Mouse (Mus musculus) spleen, adult 2 months (tissue): Measurements from ENCODE around the gene Zfp94. TPM values are rescaled to one million over a fixed set of nuclear protein-coding genes. Genes with fewer than 3 reads are reported as not detected.

Source experiments
- DNase-seq, 2 experiments: peaks; one replicate each; pipeline versions ENCODE4 v3.0.0 to v3.0.0-alpha.2; 2012 to 2021; ENCODE audit warnings: low spot score in 2 of 2, low read depth in 1 of 2
- H3K27ac ChIP-seq: fragments of 200-500 bp; 2 replicates; pipeline ENCODE4 v1.5.1; 2012; ENCODE audit warnings: low read length, inconsistent platforms; ENCODE audit not compliant: insufficient read depth
- H3K27me3 ChIP-seq: fragments of 200-500 bp; 2 replicates; pipeline ENCODE4 v1.6.1; 2012; ENCODE audit warnings: mild to moderate bottlenecking, moderate library complexity, low read length, inconsistent platforms; ENCODE audit not compliant: control insufficient read depth, insufficient read depth
- H3K36me3 ChIP-seq: fragments of 200-500 bp; 2 replicates; pipeline ENCODE4 v1.6.1; 2012; ENCODE audit warnings: mild to moderate bottlenecking, low read length, inconsistent platforms; ENCODE audit not compliant: control insufficient read depth, insufficient read depth
- H3K4me1 ChIP-seq: fragments of 200-500 bp; 2 replicates; pipeline ENCODE4 v1.6.1; 2011; ENCODE audit warnings: inconsistent platforms; ENCODE audit not compliant: control insufficient read depth, insufficient read depth, insufficient read length
- H3K4me3 ChIP-seq: fragments of 200-500 bp; 2 replicates; pipeline ENCODE4 v1.5.1; 2011; ENCODE audit warnings: mild to moderate bottlenecking, inconsistent platforms; ENCODE audit not compliant: insufficient read depth, insufficient read length; ENCODE audit errors: extremely low read depth
- CTCF ChIP-seq: fragments of 200-500 bp; IDR thresholded peaks from 2 replicates; pipeline ENCODE4 v1.5.1; 2011; ENCODE audit warnings: mild to moderate bottlenecking, inconsistent platforms; ENCODE audit not compliant: insufficient read depth, insufficient read length, insufficient replicate concordance; ENCODE audit errors: extremely low read depth
- POLR2A ChIP-seq: fragments of 200-500 bp; IDR thresholded peaks from 2 replicates; pipeline ENCODE4 v1.6.1; 2011; ENCODE audit warnings: low read depth, low read length, inconsistent platforms
- WGBS: fragments of 180-500 bp; shearing (Covaris S2); methylation state at CpG from one replicate; pipeline ENCODE4 v1.1.7; 2018; 5-methylcytosine and 5-hydroxymethylcytosine counted together
- polyA plus RNA-seq: library from polyadenylated mRNA; depleted of rRNA; stranded (reverse); fragments of >200 nt; gene quantifications from 2 replicates; pipeline ENCODE4 v1.2.3, GENCODE M21; 2012

Zfp94 gene
- polyA plus RNA-seq, 1 experiment = 6.5 TPM

DNA sequence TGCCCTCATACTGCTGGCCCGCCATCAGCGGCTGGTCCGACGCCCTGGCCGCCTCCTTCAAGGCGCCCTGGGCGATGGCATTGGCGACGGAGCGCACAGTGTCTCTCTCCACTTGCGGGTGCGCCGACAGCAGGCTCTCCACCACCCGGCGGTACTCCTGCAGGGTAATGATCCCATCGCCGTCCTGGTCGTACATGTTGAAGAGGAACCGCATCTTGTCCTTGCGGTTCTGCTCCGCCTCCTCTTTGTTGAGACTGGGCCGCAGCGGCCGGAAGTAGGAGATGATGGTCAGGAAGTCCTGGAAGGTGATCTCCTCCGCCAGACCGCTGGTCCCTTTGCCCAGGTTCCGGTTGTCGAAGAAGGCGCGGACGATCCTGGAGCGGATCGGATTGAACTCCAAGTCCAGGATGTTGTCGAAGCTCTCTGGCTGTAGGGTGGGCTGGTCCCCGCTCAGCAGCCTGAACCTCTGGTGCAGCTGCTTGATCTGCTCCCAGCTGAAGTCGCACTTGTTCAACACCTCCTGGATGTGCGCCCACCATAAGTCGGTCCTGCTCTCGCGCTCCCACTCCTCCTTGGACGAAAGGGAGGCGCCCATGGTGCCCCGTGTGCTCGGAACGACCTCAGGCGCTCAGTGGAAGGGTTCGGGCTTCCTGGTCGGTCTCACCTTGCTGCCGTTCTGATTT, 17.0 kb upstream of the Zfp94 start, which contains the start of gene Tescl:
Tescl (minus strand) TSS at position 633 of the 683 bp plus-strand sequence.
- no peak within 1 kb of the TSS for H3K4me3 ChIP-seq
- 35% methylated on average over 49 of the region's 49 CpGs for WGBS
- no peaks in the 10 kb centered on the region for H3K4me1 ChIP-seq
- no peak within 1 kb of the TSS for H3K27ac ChIP-seq
- TF ChIP-seq CTCF (no peak), POLR2A (no peak)
- no peak for DNase-seq
- H3K36me3 ChIP-seq = no peaks in the 10 kb centered on the region
- H3K27me3 ChIP-seq = no peaks in the 10 kb centered on the region

GRCm38 (mm10) chr7:24327281-24327975, 11.0 kb upstream of the Zfp94 start:
- Histone ChIP-seq H3K36me3 (no peaks in the 10 kb centered on the region), H3K4me3 (no peak overlapping the region), H3K27me3 (0 out of 2 replicates have a peak, but pooled peaks cover 3% of the 10 kb centered on the region), H3K27ac (no peak overlapping the region), H3K4me1 (no peaks in the 10 kb centered on the region)
- no peak for DNase-seq
- no peak for TF ChIP-seq CTCF
- TF ChIP-seq POLR2A = no peak
- WGBS = 84% methylated on average over 14 of the region's 14 CpGs

GRCm38 (mm10) chr7:24326273-24327135, 10.0 kb upstream of the Zfp94 start:
- H3K27ac ChIP-seq = no peak overlapping the region
- no peaks in the 10 kb centered on the region for H3K4me1 ChIP-seq
- no peak overlapping the region for H3K4me3 ChIP-seq
- no peak for DNase-seq
- no peaks in the 10 kb centered on the region for H3K36me3 ChIP-seq
- TF ChIP-seq POLR2A (no peak), CTCF (no peak)
- WGBS = 57% methylated on average over 20 of the region's 20 CpGs
- 0 out of 2 replicates have a peak, but pooled peaks cover 3% of the 10 kb centered on the region for H3K27me3 ChIP-seq

DNA sequence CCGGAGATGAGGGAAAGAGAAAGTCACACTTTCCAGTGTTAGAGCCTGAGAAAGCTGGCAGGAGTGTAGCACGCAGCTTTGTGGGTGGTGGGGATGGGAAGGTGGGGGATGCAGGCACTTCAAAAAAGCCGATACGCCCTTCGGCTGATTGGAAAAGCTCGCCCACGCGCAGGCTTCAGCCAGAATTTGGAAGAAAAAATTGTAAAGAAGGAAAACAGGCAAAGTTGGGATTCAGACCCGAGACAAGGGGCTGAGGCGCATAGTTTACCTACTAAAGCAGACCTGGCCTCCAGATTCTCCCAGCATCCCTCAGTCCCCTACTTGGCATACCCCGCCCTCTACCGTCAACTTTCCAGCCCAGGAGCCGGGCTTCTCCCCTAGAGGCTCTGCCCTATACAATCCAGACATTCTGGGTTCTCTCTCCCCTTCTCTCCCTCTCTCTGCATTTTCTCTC, 9.2 kb upstream of the Zfp94 start:
- Histone ChIP-seq H3K27me3 (0 out of 2 replicates have a peak, but pooled peaks cover 3% of the 10 kb centered on the region), H3K4me3 (no peak overlapping the region), H3K36me3 (no peaks in the 10 kb centered on the region), H3K4me1 (no peaks in the 10 kb centered on the region), H3K27ac (no peak overlapping the region)
- no peak for DNase-seq
- WGBS = 32% methylated on average over 13 of the region's 13 CpGs
- no peak for TF ChIP-seq CTCF
- no peak for TF ChIP-seq POLR2A

- H3K27me3 ChIP-seq = 0 out of 2 replicates have a peak, but pooled peaks cover 3% of the 10 kb centered on the region
- H3K4me3 ChIP-seq = no peak overlapping the region
- WGBS = 88% methylated on average over 6 of the region's 6 CpGs
- no peak for DNase-seq
- no peak for TF ChIP-seq POLR2A
- no peak for TF ChIP-seq CTCF
- H3K4me1 ChIP-seq = no peaks in the 10 kb centered on the region
- H3K36me3 ChIP-seq = no peaks in the 10 kb centered on the region
- no peak overlapping the region for H3K27ac ChIP-seq
Observed at GRCm38 (mm10) chr7:24325197-24325596, 8.7 kb upstream of the Zfp94 start.

GRCm38 (mm10) chr7:24322593-24322992, 6.1 kb upstream of the Zfp94 start:
- no peak for TF ChIP-seq POLR2A
- no peak for TF ChIP-seq CTCF
- 86% methylated on average over 4 of the region's 4 CpGs for WGBS
- no peak overlapping the region for H3K27ac ChIP-seq
- 0 out of 2 replicates have a peak, but pooled peaks cover 1% of the 10 kb centered on the region for H3K27me3 ChIP-seq
- no peaks in the 10 kb centered on the region for H3K36me3 ChIP-seq
- no peak overlapping the region for H3K4me3 ChIP-seq
- peaks cover 3% of the 10 kb centered on the region; the same call in 1 of the 2 replicates for H3K4me1 ChIP-seq
- no peak for DNase-seq
